Mouse (Mus musculus): Measurements from ENCODE around the gene Pou2f2. TPM values are rescaled to one million over a fixed set of nuclear protein-coding genes. Genes with fewer than 3 reads are reported as not detected.

Gene Pou2f2
- total and polyA plus RNA-seq, 3 experiments, result 8.9 to 102 (median 46.1) TPM

- Histone ChIP-seq H3K4me3 (replicated peaks in 1 of 3; ENCODE audit: low read depth in 2 of 3, low read length in 2 of 3, poor library complexity in 1 of 3) (peak overlapping the region; percentile 56 to 62 (median 61)), H3K79me2 (replicated peaks; ENCODE audit: control insufficient read depth, extremely low read depth, insufficient read depth, poor library complexity, severe bottlenecking) (peaks cover 62% of the 10 kb centered on the region), H3K4me2 (ENCODE audit: insufficient read depth, low read depth, poor library complexity, severe bottlenecking) (peak overlapping the region; percentile 90), H3K9me3 (replicated peaks; ENCODE audit: low read length) (no peaks in the 10 kb centered on the region), H3K27me3 (replicated peaks) (no peaks in the 10 kb centered on the region), H3K4me1 (ENCODE audit: control insufficient read depth in 1 of 2, insufficient read depth in 2 of 2) (peaks cover 25 to 70% of the 10 kb centered on the region in 2 experiments), H3K27ac (ENCODE audit: insufficient read depth, low read depth) (peak overlapping the region; percentile 98), H3K9ac (ENCODE audit: insufficient read depth, low read depth) (peak overlapping the region; percentile 90), H3K36me3 (replicated peaks in 1 of 2; ENCODE audit: control insufficient read depth in 1 of 2, insufficient read depth in 1 of 2, low read length in 1 of 2) (peaks cover 50 to 80% of the 10 kb centered on the region in 2 experiments)
- TF ChIP-seq USF1 (IDR thresholded peaks at IDR 0.05; ENCODE audit: low read depth, low read length) (no peak), RCOR1 (conservative IDR thresholded peaks at IDR 0.05; ENCODE audit: low read depth, low read length) (no peak), TCF12 (IDR thresholded peaks at IDR 0.05; ENCODE audit: low read depth, low read length) (peak; percentile 48; the same call in 1 of the 2 replicates), TBP (conservative IDR thresholded peaks at IDR 0.05; ENCODE audit: low read depth, low read length) (no peak), JUN (IDR thresholded peaks at IDR 0.05; ENCODE audit: insufficient read depth, low read depth, low read length) (0 out of 2 replicates have a peak, but pooled peaks have one; percentile 22), PAX5 (IDR thresholded peaks at IDR 0.05; ENCODE audit: low read length) (no peak), CHD1 (IDR thresholded peaks at IDR 0.05; ENCODE audit: low read depth, low read length) (peak; percentile 56; the same call in 1 of the 2 replicates), UBTF (IDR thresholded peaks at IDR 0.05; ENCODE audit: low read depth, low read length) (peak; percentile 27), RAD21 (IDR thresholded peaks at IDR 0.05; ENCODE audit: low read depth, low read length) (no peak), EP300 (IDR thresholded peaks at IDR 0.05; ENCODE audit: low read length) (peak; percentile 54; the same call in 1 of the 2 replicates), ZC3H11A (IDR thresholded peaks at IDR 0.05; ENCODE audit: low read depth, low read length) (no peak), ZMIZ1 (IDR thresholded peaks at IDR 0.05; ENCODE audit: low read depth, low read length) (peak; percentile 24; the same call in 1 of the 2 replicates), CHD2 (IDR thresholded peaks at IDR 0.05; ENCODE audit: low read length) (peak; percentile 48; the same call in 1 of the 2 replicates), POLR2A (IDR thresholded peaks at IDR 0.05; ENCODE audit: low read depth, low read length) (peak; percentile 61), BHLHE40 (IDR thresholded peaks at IDR 0.05; ENCODE audit: low read depth, low read length) (peak; percentile 32; the same call in 1 of the 2 replicates), SMC3 (IDR thresholded peaks at IDR 0.05; ENCODE audit: low read depth, low read length) (peak; percentile 15; the same call in 1 of the 2 replicates), JUND (conservative IDR thresholded peaks at IDR 0.05; ENCODE audit: low read depth, low read length) (no peak; the same call in 1 of the 2 replicates), SIN3A (IDR thresholded peaks at IDR 0.05; ENCODE audit: low read length) (peak; percentile 72; the same call in 1 of the 2 replicates), IRF4 (IDR thresholded peaks at IDR 0.05; ENCODE audit: low read depth, low read length) (peak; percentile 42; the same call in 1 of the 2 replicates), MAX (IDR thresholded peaks at IDR 0.05; ENCODE audit: low read length) (0 out of 2 replicates have a peak, but pooled peaks have one; percentile 24), MAZ (IDR thresholded peaks at IDR 0.05; ENCODE audit: low read depth, low read length) (peak; percentile 76), NRF1 (IDR thresholded peaks at IDR 0.05; ENCODE audit: low read depth, low read length) (no peak), HCFC1 (IDR thresholded peaks at IDR 0.05; ENCODE audit: low read depth, low read length) (no peak)
- in situ Hi-C loops (cut with MboI; ENCODE audit: low pct_ligation_motif_present, low pct_unique_long_range_greater_than_20kb, low sequenced_read_pairs), result no loop called here
- dilution Hi-C loops (cut with MboI; ENCODE audit: extremely low pct_ligation_motif_present, extremely low pct_unique_long_range_greater_than_20kb, low sequenced_read_pairs), result no loop called here
- DNase-seq (ENCODE audit: extremely low read depth), result no peak
Observed at GRCm38 (mm10) chr7:25121240-25121786, 58.2 kb downstream of the Pou2f2 start.
